Mouse (Mus musculus) midbrain, embryonic 13.5 days (tissue): ENCODE results near the gene Agfg1. TPM values are rescaled to one million over a fixed set of nuclear protein-coding genes. Genes with fewer than 3 reads are reported as not detected.
"Not testable (repeated sequence)": the region's sequence is repeated elsewhere in the genome, so short reads cannot be mapped to it uniquely, and the experiment has no call there.

Source experiments
- ATAC-seq: fragments of 200-750 bp; cut with Nextera tagmentation; 2 replicates; pipeline ENCODE4 v1.8.0; 2017; ENCODE audit warnings: mild to moderate bottlenecking, moderate TSS enrichment, moderate library complexity
- H3K27ac ChIP-seq: fragments of 300-500 bp; sonication (generic); 2 replicates; pipeline ENCODE4 v1.5.1; 2015; ENCODE audit warnings: inconsistent platforms, mild to moderate bottlenecking, moderate library complexity
- H3K27me3 ChIP-seq: fragments of 300-500 bp; sonication (generic); 2 replicates; pipeline ENCODE4 v1.6.1; 2015; ENCODE audit warnings: mild to moderate bottlenecking, inconsistent platforms
- H3K36me3 ChIP-seq: fragments of 300-500 bp; sonication (generic); 2 replicates; pipeline ENCODE4 v1.6.1; 2015; ENCODE audit warnings: mild to moderate bottlenecking, inconsistent platforms
- H3K4me1 ChIP-seq: fragments of 300-500 bp; sonication (generic); replicated peaks from 2 replicates; pipeline ENCODE4 v1.6.1; 2015; ENCODE audit warnings: inconsistent platforms
- H3K4me2 ChIP-seq: fragments of 300-500 bp; sonication (generic); replicated peaks from 2 replicates; pipeline ENCODE4 v1.6.1; 2015; ENCODE audit warnings: moderate library complexity, mild to moderate bottlenecking, inconsistent platforms
- H3K4me3 ChIP-seq: fragments of 300-500 bp; sonication (generic); replicated peaks from 2 replicates; pipeline ENCODE4 v1.5.1; 2015; ENCODE audit warnings: mild to moderate bottlenecking, inconsistent platforms
- H3K9ac ChIP-seq: fragments of 300-500 bp; sonication (generic); replicated peaks from 2 replicates; pipeline ENCODE4 v1.6.1; 2015; ENCODE audit warnings: mild to moderate bottlenecking, inconsistent platforms
- H3K9me3 ChIP-seq: fragments of 300-500 bp; sonication (generic); 2 replicates; pipeline ENCODE4 v1.6.1; 2016; ENCODE audit warnings: mild to moderate bottlenecking, inconsistent platforms
- WGBS: fragments of 180-500 bp; shearing (Covaris S2); methylation state at CpG from one replicate; pipeline ENCODE4 v1.1.7; 2015; 5-methylcytosine and 5-hydroxymethylcytosine counted together
- polyA plus RNA-seq: library from polyadenylated mRNA; unstranded; fragments of >200 nt; fragmentation: Nextera tagmentation; extraction: Ambion mirVana; gene quantifications from 2 replicates; pipeline ENCODE4 v1.2.1, GENCODE M21; 2015

The Agfg1 gene
- polyA plus RNA-seq, 1 experiment from 2014 or later = 31.0 TPM

DNA sequence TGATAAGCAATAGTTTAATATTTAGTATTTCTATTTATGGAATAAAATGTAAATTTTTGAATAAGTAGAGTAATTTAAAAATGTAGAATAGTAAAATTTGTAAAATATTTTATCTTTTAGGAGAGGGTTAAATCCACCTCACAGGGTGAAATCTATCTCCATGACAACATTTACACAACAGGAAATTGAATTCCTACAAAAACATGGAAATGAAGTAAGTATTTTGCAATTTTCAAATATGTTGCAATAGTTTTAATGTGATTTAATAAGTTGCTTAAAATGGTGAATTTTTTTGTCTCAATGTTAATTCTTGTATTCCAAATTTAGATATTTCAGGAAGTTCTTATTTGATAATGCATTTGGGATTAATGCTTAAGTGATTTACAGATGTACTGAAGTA is 19.0 kb downstream of the Agfg1 start:
- peaks cover 4% of the 10 kb centered on the region; the same call in 1 of the 2 replicates for H3K36me3 ChIP-seq
- no peak for ATAC-seq
- H3K4me2 ChIP-seq = no peak overlapping the region
- H3K27ac ChIP-seq = no peak overlapping the region
- H3K4me1 ChIP-seq = no peaks in the 10 kb centered on the region
- H3K4me3 ChIP-seq = no peak overlapping the region
- H3K27me3 ChIP-seq = no peaks in the 10 kb centered on the region
- H3K9me3 ChIP-seq = no peaks in the 10 kb centered on the region
- no peak overlapping the region for H3K9ac ChIP-seq

DNA sequence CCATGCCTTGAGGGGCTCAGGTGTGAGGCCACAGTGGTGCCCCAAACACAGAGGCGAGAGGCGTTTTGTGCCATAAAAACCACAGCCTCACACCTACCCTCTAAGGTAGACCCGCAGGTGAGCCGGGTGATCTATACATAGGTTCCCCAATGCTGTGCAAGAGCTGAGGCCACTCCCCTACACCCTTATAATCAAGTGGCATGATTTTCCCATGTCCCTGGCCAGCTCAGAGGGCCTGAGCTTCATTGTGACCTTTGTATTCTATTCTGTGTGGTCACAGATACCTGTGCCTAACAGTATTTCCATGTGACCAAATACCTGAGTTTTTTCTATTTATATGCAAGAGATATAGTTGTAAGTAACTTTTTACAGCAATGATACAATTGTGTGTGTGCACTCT is 21.1 kb downstream of the Agfg1 start:
- Histone ChIP-seq H3K4me1 (no peaks in the 10 kb centered on the region), H3K4me2 (no peak overlapping the region), H3K9me3 (no peaks in the 10 kb centered on the region), H3K27me3 (no peaks in the 10 kb centered on the region), H3K4me3 (no peak overlapping the region), H3K9ac (no peak overlapping the region), H3K36me3 (peaks cover 4% of the 10 kb centered on the region; the same call in 1 of the 2 replicates), H3K27ac (no peak overlapping the region)
- ATAC-seq = peak; percentile 43; the same call in 1 of the 2 replicates
- 95% methylated on average over 4 of the region's 4 CpGs for WGBS

DNA sequence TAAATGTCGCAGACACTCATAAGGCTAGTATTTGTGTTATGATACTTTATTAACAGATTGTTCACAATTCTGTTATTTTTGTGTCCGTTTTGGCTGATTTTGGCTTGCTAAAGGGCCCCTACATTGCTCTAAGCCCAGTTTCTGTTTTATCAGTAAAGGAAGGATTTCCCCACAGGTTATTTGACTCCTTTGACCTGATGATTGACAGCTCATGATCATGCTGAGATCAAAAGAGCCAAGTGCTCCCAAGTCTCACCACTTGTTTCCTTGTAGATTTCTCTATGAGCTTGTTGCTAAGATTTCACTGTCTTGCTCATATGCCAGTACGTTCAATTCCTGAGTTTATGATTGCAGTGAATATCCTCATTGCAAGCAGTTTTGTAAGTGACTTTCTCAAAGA is 30.9 kb downstream of the Agfg1 start:
- ATAC-seq = no peak
- WGBS = 84% methylated on average over 3 of the region's 3 CpGs

DNA sequence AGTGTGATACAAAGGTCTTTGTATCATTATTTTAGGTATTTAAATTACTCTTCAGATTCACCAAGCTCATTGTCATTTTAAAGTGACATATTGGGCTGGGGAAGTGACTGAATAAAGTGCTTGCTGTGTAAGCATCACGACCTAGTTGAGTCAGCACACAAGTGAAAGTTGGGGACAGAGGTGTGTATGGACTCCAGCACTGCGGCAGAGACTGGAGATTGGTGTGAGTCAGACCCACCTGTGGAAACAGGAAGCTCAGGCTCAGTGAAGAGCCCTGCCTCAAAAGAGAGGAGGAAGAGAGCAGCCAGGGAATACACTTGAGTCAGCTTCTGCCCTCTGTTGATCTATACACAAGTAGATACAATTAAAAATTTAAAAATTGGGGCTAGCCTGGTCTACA is 39.9 kb downstream of the Agfg1 start:
- Histone ChIP-seq H3K4me2 (no peak overlapping the region), H3K36me3 (peaks cover 26% of the 10 kb centered on the region), H3K9ac (no peak overlapping the region), H3K27ac (no peak overlapping the region), H3K4me3 (no peak overlapping the region), H3K4me1 (no peaks in the 10 kb centered on the region), H3K9me3 (no peaks in the 10 kb centered on the region), H3K27me3 (no peaks in the 10 kb centered on the region)
- WGBS = 85% methylated on average over 2 of the region's 2 CpGs
- no peak for ATAC-seq

More for the DNA sequence above, 30.9 kb downstream of the Agfg1 start:
- Histone ChIP-seq H3K27ac (no peak overlapping the region), H3K9ac (no peak overlapping the region), H3K4me1 (0 out of 2 replicates have a peak, but pooled peaks cover 3% of the 10 kb centered on the region), H3K4me2 (no peak overlapping the region), H3K36me3 (peaks cover 17% of the 10 kb centered on the region), H3K27me3 (no peaks in the 10 kb centered on the region), H3K4me3 (no peak overlapping the region), H3K9me3 (no peaks in the 10 kb centered on the region)

DNA sequence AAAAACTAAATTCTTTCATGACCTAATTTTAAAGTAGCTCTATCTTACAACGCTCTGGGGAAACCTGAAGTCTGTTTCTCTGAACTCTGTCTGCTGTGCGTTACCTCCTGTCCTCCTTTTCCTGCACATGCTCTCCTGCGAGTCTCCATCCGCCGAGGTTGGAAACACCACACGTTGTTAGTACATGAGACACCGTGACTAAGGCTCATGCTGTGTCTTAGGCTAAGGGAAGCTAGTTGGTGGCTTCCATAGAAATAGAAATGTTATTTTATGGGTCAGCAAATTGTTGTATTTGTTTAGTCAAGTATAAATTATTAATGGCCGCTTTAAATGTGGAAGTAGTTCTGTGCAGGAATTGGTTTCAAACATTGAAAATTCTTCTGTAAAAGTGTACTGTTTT is 40.9 kb downstream of the Agfg1 start:
- H3K4me3 ChIP-seq = no peak overlapping the region
- ATAC-seq = no peak
- H3K36me3 ChIP-seq = peaks cover 28% of the 10 kb centered on the region
- no peaks in the 10 kb centered on the region for H3K27me3 ChIP-seq
- H3K9ac ChIP-seq = no peak overlapping the region
- H3K4me2 ChIP-seq = no peak overlapping the region
- no peaks in the 10 kb centered on the region for H3K4me1 ChIP-seq
- WGBS = 75% methylated on average over 8 of the region's 8 CpGs
- no peak overlapping the region for H3K27ac ChIP-seq
- H3K9me3 ChIP-seq = no peaks in the 10 kb centered on the region

DNA sequence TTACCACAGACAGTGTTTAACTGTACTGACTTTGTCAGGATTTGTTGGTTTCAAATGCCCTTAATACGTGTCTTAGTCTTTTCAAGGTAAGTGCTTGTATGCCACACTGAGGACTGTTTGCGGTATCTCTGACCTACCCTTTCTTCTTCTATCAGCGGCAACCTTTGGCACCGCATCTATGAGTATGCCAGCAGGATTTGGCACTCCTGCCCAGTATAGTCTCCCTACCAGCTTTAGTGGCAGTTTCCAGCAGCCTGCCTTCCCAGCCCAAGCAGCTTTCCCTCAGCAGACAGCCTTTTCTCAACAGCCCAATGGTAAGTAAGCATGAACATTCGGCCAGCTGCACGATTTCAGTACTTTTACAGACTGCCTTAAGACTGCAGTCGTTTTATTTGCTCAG is 54.0 kb downstream of the Agfg1 start:
- no peak for ATAC-seq
- Histone ChIP-seq H3K27me3 (no peaks in the 10 kb centered on the region), H3K4me2 (no peak overlapping the region), H3K36me3 (peaks cover 32% of the 10 kb centered on the region), H3K9ac (no peak overlapping the region), H3K4me1 (no peaks in the 10 kb centered on the region), H3K9me3 (no peaks in the 10 kb centered on the region), H3K27ac (no peak overlapping the region), H3K4me3 (no peak overlapping the region)
- 98% methylated on average over 7 of the region's 7 CpGs for WGBS

DNA sequence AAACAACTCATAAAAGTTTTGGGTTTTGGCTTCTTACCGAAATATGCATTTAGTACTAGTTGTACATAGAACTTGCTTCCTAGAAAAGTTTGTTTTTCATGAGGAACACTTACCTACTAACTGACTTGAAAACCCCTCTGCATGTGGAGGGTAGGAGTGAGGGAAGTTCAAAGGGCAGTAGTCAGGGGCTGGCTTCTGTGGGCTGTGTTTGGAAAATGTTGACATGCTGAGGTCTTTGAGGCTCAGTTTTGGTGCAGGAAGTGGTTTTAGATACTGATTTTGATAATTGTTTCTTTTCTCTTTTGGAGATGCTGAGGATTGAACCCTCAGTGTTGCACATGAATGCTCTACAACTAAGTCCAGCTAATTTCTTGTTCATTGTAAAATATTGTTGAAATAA is 61.3 kb downstream of the Agfg1 start:
- Histone ChIP-seq H3K9ac (no peak overlapping the region), H3K4me1 (no peaks in the 10 kb centered on the region), H3K9me3 (no peaks in the 10 kb centered on the region), H3K4me3 (no peak overlapping the region), H3K36me3 (peaks cover 32% of the 10 kb centered on the region), H3K27ac (no peak overlapping the region), H3K27me3 (no peaks in the 10 kb centered on the region), H3K4me2 (no peak overlapping the region)
- no peak for ATAC-seq
- WGBS = 95% methylated on average over 1 of the region's 1 CpGs

DNA sequence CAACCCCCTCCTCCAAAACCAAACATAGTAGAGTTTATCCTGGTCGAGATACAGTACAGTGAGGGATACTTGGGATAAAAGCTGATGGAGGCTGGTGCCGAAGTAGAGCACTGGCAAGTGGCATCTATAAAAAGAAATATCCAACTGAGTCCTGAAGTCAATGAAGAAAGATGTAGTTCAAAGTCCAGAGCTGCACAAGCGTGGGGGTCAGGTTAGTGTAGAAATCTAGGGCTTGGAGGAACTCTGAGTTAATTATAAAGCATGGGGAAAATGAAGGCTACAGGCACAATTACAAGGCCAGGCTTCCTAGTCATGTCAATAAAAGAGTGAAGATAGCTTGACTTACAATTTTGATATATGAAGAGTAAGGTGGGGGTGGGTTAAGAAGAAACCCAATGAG is 61.9 kb downstream of the Agfg1 start:
- 97% methylated on average over 3 of the region's 3 CpGs for whole genome bisulfite sequencing
- H3K9ac ChIP-seq = no peak overlapping the region
- no peak for ATAC-seq
- H3K4me3 ChIP-seq = no peak overlapping the region
- H3K27ac ChIP-seq = no peak overlapping the region
- H3K9me3 ChIP-seq = no peaks in the 10 kb centered on the region
- H3K27me3 ChIP-seq = no peaks in the 10 kb centered on the region
- H3K4me2 ChIP-seq = no peak overlapping the region
- H3K36me3 ChIP-seq = peaks cover 32% of the 10 kb centered on the region
- H3K4me1 ChIP-seq = peaks cover 4% of the 10 kb centered on the region; the same call in 1 of the 2 replicates

DNA sequence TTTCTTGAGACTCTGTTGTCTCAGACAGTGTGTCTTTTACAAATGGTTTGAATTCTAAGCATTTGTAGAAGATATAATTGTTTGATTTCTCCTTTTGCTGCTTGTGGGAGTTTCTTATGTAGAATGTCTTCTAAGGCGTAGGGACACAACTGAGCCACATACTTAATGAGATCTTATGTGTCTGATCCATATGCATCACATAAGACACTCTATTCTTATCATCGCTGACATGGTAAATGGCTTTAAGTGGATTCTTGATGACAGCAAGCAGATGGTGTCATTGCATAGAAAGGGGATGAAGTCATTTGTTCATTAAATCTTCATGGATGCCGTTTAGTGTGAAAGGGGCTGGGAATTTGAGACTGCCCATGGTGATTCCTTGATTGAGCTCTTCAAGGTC is 66.6 kb downstream of the Agfg1 start:
- peaks cover 4% of the 10 kb centered on the region; the same call in 1 of the 2 replicates for H3K4me1 ChIP-seq
- H3K27ac ChIP-seq = no peak overlapping the region
- peaks cover 17% of the 10 kb centered on the region for H3K36me3 ChIP-seq
- H3K9ac ChIP-seq = no peak overlapping the region
- H3K4me3 ChIP-seq = no peak overlapping the region
- no peaks in the 10 kb centered on the region for H3K27me3 ChIP-seq
- WGBS = 40% methylated on average over 3 of the region's 3 CpGs
- no peak overlapping the region for H3K4me2 ChIP-seq
- ATAC-seq = no peak
- H3K9me3 ChIP-seq = no peaks in the 10 kb centered on the region

DNA sequence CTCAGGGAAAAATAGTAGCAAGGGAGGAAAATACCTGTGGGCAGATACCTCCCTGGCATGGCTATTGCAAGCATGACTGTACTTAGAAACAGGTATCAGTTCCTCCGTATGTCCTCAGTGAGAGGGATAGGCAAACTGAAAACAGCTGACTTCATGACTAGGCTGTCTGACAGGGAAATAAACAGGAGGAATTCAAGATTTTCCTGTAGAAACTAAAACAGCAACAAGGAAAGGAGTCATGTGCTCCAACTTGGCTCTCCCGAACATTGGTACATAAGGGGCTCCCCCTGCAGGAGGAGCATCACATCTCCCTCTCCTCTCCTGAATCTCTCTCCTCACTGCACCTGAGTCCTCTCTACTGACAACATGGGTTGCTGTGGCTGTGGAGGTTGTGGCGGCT is 73.7 kb downstream of the Agfg1 start, which contains the start of gene A030005L19Rik:
Gene A030005L19Rik (plus strand): TSS at position 301 of the 400 bp plus-strand sequence.
- Histone ChIP-seq H3K27ac (no peak within 1 kb of the TSS), H3K9ac (no peak within 1 kb of the TSS), H3K27me3 (no peaks in the 10 kb centered on the region), H3K4me1 (no peaks in the 10 kb centered on the region), H3K36me3 (no peaks in the 10 kb centered on the region), H3K4me2 (no peak within 1 kb of the TSS), H3K4me3 (no peak within 1 kb of the TSS), H3K9me3 (no peaks in the 10 kb centered on the region)
- WGBS = 92% methylated on average over 3 of the region's 3 CpGs
- no peak for ATAC-seq

DNA sequence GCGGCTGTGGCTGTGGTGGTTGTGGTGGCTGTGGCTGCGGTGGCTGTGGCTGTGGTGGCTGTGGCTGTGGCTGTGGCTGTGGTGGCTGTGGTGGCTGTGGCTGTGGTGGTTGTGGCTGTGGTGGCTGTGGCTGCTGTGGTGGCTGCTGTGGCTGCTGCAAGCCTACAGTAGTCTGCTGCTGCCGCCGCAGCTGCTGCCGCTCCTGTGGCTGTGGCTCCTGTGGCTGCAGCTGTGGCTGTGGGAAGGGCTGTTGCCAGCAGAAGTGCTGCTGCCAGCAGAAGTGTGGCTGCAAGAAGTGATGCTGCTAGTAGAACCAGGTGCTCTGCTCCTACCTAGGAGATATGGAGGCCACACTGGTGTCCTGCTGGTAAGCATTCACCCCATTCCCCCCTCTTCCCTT is 74.2 kb downstream of the Agfg1 start:
- H3K4me1 ChIP-seq, H3K36me3 ChIP-seq, H3K4me2 ChIP-seq, H3K4me3 ChIP-seq, ATAC-seq, H3K9ac ChIP-seq, H3K27me3 ChIP-seq, H3K27ac ChIP-seq, H3K9me3 ChIP-seq: not testable (repeated sequence)
- 96% methylated on average over 5 of the region's 5 CpGs for WGBS

DNA sequence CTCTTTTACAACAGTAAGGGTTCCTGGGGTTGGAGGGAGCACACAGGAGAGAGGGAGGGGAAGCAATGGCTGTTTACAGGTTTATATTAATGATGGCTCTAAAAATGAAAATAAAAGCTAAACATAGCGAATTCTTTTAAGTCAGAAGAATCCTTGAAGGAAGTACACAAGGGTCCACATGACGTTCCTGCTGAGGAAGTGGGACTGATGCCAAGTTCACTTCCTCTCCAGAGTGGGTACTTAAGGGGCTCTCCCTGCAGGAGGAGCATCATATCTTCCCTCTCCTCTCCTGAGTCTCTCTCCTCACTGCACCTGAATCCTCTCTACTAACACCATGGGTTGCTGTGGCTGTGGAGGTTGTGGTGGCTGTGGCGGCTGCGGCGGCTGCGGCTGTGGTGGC is 85.4 kb downstream of the Agfg1 start, which contains the start of gene A030014E15Rik:
Gene A030014E15Rik (plus strand): TSS at position 268 of the 400 bp plus-strand sequence.
- no peak within 1 kb of the TSS for H3K4me3 ChIP-seq
- no peaks in the 10 kb centered on the region for H3K27me3 ChIP-seq
- no peaks in the 10 kb centered on the region for H3K4me1 ChIP-seq
- no peak within 1 kb of the TSS for H3K9ac ChIP-seq
- no peak for ATAC-seq
- no peaks in the 10 kb centered on the region for H3K36me3 ChIP-seq
- WGBS = 93% methylated on average over 6 of the region's 6 CpGs
- no peaks in the 10 kb centered on the region for H3K9me3 ChIP-seq
- H3K27ac ChIP-seq = no peak within 1 kb of the TSS
- H3K4me2 ChIP-seq = no peak within 1 kb of the TSS

DNA sequence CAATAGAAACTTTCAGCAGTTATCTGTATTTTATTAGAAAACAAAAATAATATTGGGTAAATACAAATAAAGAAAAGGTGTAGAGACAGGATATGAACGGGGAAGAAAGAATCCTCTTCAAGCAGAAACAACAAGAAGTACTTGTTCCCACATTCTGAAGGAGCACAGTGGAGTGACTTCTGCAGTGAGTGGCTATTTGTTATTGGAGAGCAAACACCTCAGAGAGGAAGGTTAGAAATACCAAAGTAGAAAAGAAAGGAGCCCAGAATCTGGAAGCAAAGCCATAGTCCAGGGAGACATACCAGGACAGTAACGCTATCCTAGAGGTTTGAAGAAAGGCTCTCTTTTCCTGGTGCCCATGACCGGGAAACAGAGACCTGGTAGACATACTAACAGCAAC is 91.3 kb downstream of the Agfg1 start:
- not testable (repeated sequence) for ATAC-seq, H3K4me3 ChIP-seq, H3K4me2 ChIP-seq, H3K36me3 ChIP-seq, H3K9me3 ChIP-seq, H3K27me3 ChIP-seq, H3K4me1 ChIP-seq, H3K9ac ChIP-seq, H3K27ac ChIP-seq
- WGBS = 92% methylated on average over 2 of the region's 3 CpGs
